Mouse (Mus musculus) forebrain, embryonic 11.5 days (tissue): ENCODE results near the gene Cd164l2. TPM values are rescaled to one million over a fixed set of nuclear protein-coding genes. Genes with fewer than 3 reads are reported as not detected.
A peak's percentile ranks its signal among the peaks of the same experiment; 100 is the strongest.

Experiments used
- ATAC-seq: fragments of 200-750 bp; cut with Nextera tagmentation; replicated peaks from 2 replicates; pipeline ENCODE4 v1.8.0; 2017; ENCODE audit warnings: moderate TSS enrichment; ENCODE audit not compliant: low FRiP score
- DNase-seq: peaks from one replicate; pipeline ENCODE4 v3.0.0-alpha.2; 2017; ENCODE audit warnings: low spot score
- H3K27ac ChIP-seq: fragments of 300-500 bp; sonication (generic); 2 replicates; pipeline ENCODE4 v1.5.1; 2014; ENCODE audit warnings: low read depth, low read length
- H3K27me3 ChIP-seq: fragments of 300-500 bp; sonication (generic); 2 replicates; pipeline ENCODE4 v1.6.1; 2014; ENCODE audit warnings: mild to moderate bottlenecking, low read length, mixed read lengths; ENCODE audit not compliant: control insufficient read depth, insufficient read depth
- H3K36me3 ChIP-seq: fragments of 300-500 bp; sonication (generic); 2 replicates; pipeline ENCODE4 v1.6.1; 2014; ENCODE audit warnings: mild to moderate bottlenecking, low read length, moderate library complexity, mixed read lengths; ENCODE audit not compliant: control insufficient read depth, insufficient read depth
- H3K4me1 ChIP-seq: fragments of 300-500 bp; sonication (generic); replicated peaks from 2 replicates; pipeline ENCODE4 v1.6.1; 2014; ENCODE audit warnings: low read length, mixed read lengths; ENCODE audit not compliant: control insufficient read depth, insufficient read depth
- H3K4me2 ChIP-seq: fragments of 300-500 bp; sonication (generic); 2 replicates; pipeline ENCODE4 v1.6.1; 2014; ENCODE audit warnings: low read depth, mild to moderate bottlenecking, low read length, moderate library complexity, mixed read lengths; ENCODE audit not compliant: severe bottlenecking
- H3K4me3 ChIP-seq: fragments of 300-500 bp; sonication (generic); 2 replicates; pipeline ENCODE4 v1.5.1; 2014; ENCODE audit warnings: low read depth, low read length
- H3K9ac ChIP-seq: fragments of 300-500 bp; sonication (generic); 2 replicates; pipeline ENCODE4 v1.6.1; 2014; ENCODE audit warnings: low read length
- H3K9me3 ChIP-seq: fragments of 300-500 bp; sonication (generic); 2 replicates; pipeline ENCODE4 v1.6.1; 2016; ENCODE audit warnings: low read length, mixed read lengths; ENCODE audit not compliant: control insufficient read depth
- WGBS: fragments of 180-500 bp; shearing (Covaris S2); extraction: QIAGEN DNeasy Blood & Tissue Kit; methylation state at CpG from one replicate; pipeline ENCODE4 v1.1.7; 2014; 5-methylcytosine and 5-hydroxymethylcytosine counted together
- polyA plus RNA-seq: library from polyadenylated mRNA; unstranded; fragments of >200 nt; fragmentation: Nextera tagmentation; extraction: Ambion mirVana; gene quantifications from 2 replicates; pipeline ENCODE4 v1.2.1, GENCODE M21; 2014

Gene Cd164l2
- polyA plus RNA-seq, 1 experiment from 2014 or later = not detected

- H3K27ac ChIP-seq = no peak overlapping the region
- H3K4me3 ChIP-seq = no peak overlapping the region
- WGBS = 23% methylated on average over 15 of the region's 15 CpGs
- no peaks in the 10 kb centered on the region for H3K9me3 ChIP-seq
- DNase-seq (no peak), ATAC-seq (no peak)
- H3K4me1 ChIP-seq = peaks cover 4% of the 10 kb centered on the region
- peaks cover 39% of the 10 kb centered on the region for H3K27me3 ChIP-seq
- no peak overlapping the region for H3K9ac ChIP-seq
- no peaks in the 10 kb centered on the region for H3K36me3 ChIP-seq
- H3K4me2 ChIP-seq = no peak overlapping the region
Measured at GRCm38 (mm10) chr4:133247072-133247471, 35.1 kb downstream of the Cd164l2 start.

GRCm38 (mm10) chr4:133247806-133248449 is 36.0 kb downstream of the Cd164l2 start:
- Histone ChIP-seq H3K9ac (no peak overlapping the region), H3K4me3 (no peak overlapping the region), H3K9me3 (no peaks in the 10 kb centered on the region), H3K4me2 (no peak overlapping the region), H3K27me3 (peaks cover 37% of the 10 kb centered on the region), H3K36me3 (no peaks in the 10 kb centered on the region), H3K4me1 (peaks cover 4% of the 10 kb centered on the region), H3K27ac (no peak overlapping the region)
- WGBS = 76% methylated on average over 13 of the region's 13 CpGs
- ATAC-seq (no peak), DNase-seq (no peak)

GRCm38 (mm10) chr4:133250609-133251008 is 38.7 kb downstream of the Cd164l2 start:
- DNase-seq (peak; percentile 93), ATAC-seq (no peak; the same call in 1 of the 2 replicates)
- Histone ChIP-seq H3K4me3 (peak overlapping the region; percentile 33), H3K4me1 (peaks cover 4% of the 10 kb centered on the region), H3K27me3 (peaks cover 35% of the 10 kb centered on the region), H3K9ac (peak overlapping the region; percentile 46), H3K36me3 (no peaks in the 10 kb centered on the region), H3K27ac (no peak overlapping the region), H3K9me3 (no peaks in the 10 kb centered on the region), H3K4me2 (peak overlapping the region; percentile 66)
- WGBS = 4% methylated on average over 22 of the region's 22 CpGs

GRCm38 (mm10) chr4:133251214-133251613 is 39.3 kb downstream of the Cd164l2 start:
- 2% methylated on average over 30 of the region's 31 CpGs for WGBS
- ATAC-seq (no peak), DNase-seq (peak; percentile 64)
- peaks cover 38% of the 10 kb centered on the region for H3K27me3 ChIP-seq
- no peaks in the 10 kb centered on the region for H3K36me3 ChIP-seq
- H3K4me3 ChIP-seq = peak overlapping the region; percentile 33
- peaks cover 4% of the 10 kb centered on the region for H3K4me1 ChIP-seq
- no peak overlapping the region for H3K27ac ChIP-seq
- peak overlapping the region; percentile 46 for H3K9ac ChIP-seq
- peak overlapping the region; percentile 66 for H3K4me2 ChIP-seq
- no peaks in the 10 kb centered on the region for H3K9me3 ChIP-seq

GRCm38 (mm10) chr4:133252089-133252488 is 40.2 kb downstream of the Cd164l2 start:
- Histone ChIP-seq H3K9me3 (no peaks in the 10 kb centered on the region), H3K4me1 (peaks cover 7% of the 10 kb centered on the region), H3K4me3 (no peak overlapping the region), H3K27me3 (peaks cover 44% of the 10 kb centered on the region), H3K36me3 (no peaks in the 10 kb centered on the region), H3K4me2 (no peak overlapping the region), H3K9ac (no peak overlapping the region), H3K27ac (no peak overlapping the region)
- DNase-seq = no peak
- 27% methylated on average over 4 of the region's 4 CpGs for WGBS
- ATAC-seq = no peak

- WGBS = 88% methylated on average over 12 of the region's 12 CpGs
- no peak overlapping the region for H3K27ac ChIP-seq
- ATAC-seq (no peak), DNase-seq (no peak)
- H3K4me1 ChIP-seq = peaks cover 7% of the 10 kb centered on the region
- H3K4me2 ChIP-seq = no peak overlapping the region
- no peak overlapping the region for H3K4me3 ChIP-seq
- H3K9ac ChIP-seq = no peak overlapping the region
- H3K9me3 ChIP-seq = no peaks in the 10 kb centered on the region
- no peaks in the 10 kb centered on the region for H3K36me3 ChIP-seq
- peaks cover 46% of the 10 kb centered on the region for H3K27me3 ChIP-seq
Measured at GRCm38 (mm10) chr4:133253412-133253811, 41.5 kb downstream of the Cd164l2 start.

- Histone ChIP-seq H3K4me1 (peaks cover 7% of the 10 kb centered on the region), H3K27ac (no peak overlapping the region), H3K4me3 (no peak overlapping the region), H3K9me3 (no peaks in the 10 kb centered on the region), H3K9ac (no peak overlapping the region), H3K4me2 (no peak overlapping the region), H3K27me3 (peaks cover 37% of the 10 kb centered on the region), H3K36me3 (no peaks in the 10 kb centered on the region)
- ATAC-seq (no peak), DNase-seq (no peak)
- whole genome bisulfite sequencing = 60% methylated on average over 6 of the region's 6 CpGs
Measured at GRCm38 (mm10) chr4:133255392-133255791, 43.5 kb downstream of the Cd164l2 start.

- Histone ChIP-seq H3K4me2 (no peak overlapping the region), H3K4me1 (0 out of 2 replicates have a peak, but pooled peaks cover 3% of the 10 kb centered on the region), H3K36me3 (no peaks in the 10 kb centered on the region), H3K4me3 (no peak overlapping the region), H3K27me3 (peaks cover 22% of the 10 kb centered on the region), H3K27ac (no peak overlapping the region), H3K9ac (no peak overlapping the region), H3K9me3 (no peaks in the 10 kb centered on the region)
- 13% methylated on average over 24 of the region's 24 CpGs for WGBS
- ATAC-seq (no peak), DNase-seq (no peak)
Measured at GRCm38 (mm10) chr4:133256820-133257219, 44.9 kb downstream of the Cd164l2 start.

GRCm38 (mm10) chr4:133257230-133257629 is 45.3 kb downstream of the Cd164l2 start:
- peaks cover 18% of the 10 kb centered on the region for H3K27me3 ChIP-seq
- H3K4me3 ChIP-seq = no peak overlapping the region
- 0 out of 2 replicates have a peak, but pooled peaks cover 3% of the 10 kb centered on the region for H3K4me1 ChIP-seq
- H3K4me2 ChIP-seq = no peak overlapping the region
- no peaks in the 10 kb centered on the region for H3K9me3 ChIP-seq
- no peaks in the 10 kb centered on the region for H3K36me3 ChIP-seq
- H3K9ac ChIP-seq = no peak overlapping the region
- DNase-seq (no peak), ATAC-seq (no peak)
- H3K27ac ChIP-seq = no peak overlapping the region
- WGBS = 26% methylated on average over 12 of the region's 12 CpGs
